Mouse (Mus musculus): ENCODE data around the gene C77080. TPM values are rescaled to one million over a fixed set of nuclear protein-coding genes. Genes with fewer than 3 reads are reported as not detected.

The C77080 gene
- polyA plus RNA-seq, 1 experiment from 2014 or later, result 4.3 TPM

DNA sequence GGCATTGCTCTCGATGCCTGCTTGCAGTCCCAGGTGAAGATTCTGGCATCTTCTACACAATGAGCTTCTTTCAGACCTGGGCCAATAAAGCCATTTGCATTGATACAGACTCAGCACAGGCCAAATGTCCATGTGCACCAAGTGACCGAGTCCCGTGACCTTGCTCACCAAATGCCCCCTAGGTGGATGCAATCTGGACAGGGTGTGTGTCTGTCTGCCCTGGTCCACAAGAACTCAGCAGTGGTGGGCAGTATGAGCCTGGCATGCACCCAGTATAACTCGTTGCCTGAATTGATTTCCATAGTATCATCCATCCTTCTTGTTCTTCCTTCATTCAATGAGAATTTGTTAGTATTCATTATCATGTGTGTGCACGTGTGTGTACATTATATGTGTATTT, 22.0 kb upstream of the C77080 start:
- no peak overlapping the region for H3K4me2 ChIP-seq (ENCODE audit: low read depth)
- 75% methylated on average over 5 of the region's 5 CpGs for WGBS
- H3K36me3 ChIP-seq (ENCODE audit: control insufficient read depth, insufficient read depth, low read length), result no peaks in the 10 kb centered on the region
- H3K9me3 ChIP-seq (ENCODE audit: control insufficient read depth, low read length), result no peaks in the 10 kb centered on the region
- H3K27ac ChIP-seq (ENCODE audit: low read depth, low read length), result no peak overlapping the region
- H3K4me1 ChIP-seq (ENCODE audit: control insufficient read depth, insufficient read depth, low read length), result peaks cover 11% of the 10 kb centered on the region; the same call in 1 of the 2 replicates
- H3K27me3 ChIP-seq (ENCODE audit: control insufficient read depth, insufficient read depth, low read length), result peaks cover 12% of the 10 kb centered on the region
- no peak overlapping the region for H3K4me3 ChIP-seq (ENCODE audit: low read depth, low read length)
- DNase-seq (ENCODE audit: low spot score) (no peak), ATAC-seq (ENCODE audit: insufficient read depth, low FRiP score, low TSS enrichment) (no peak)
- no peak overlapping the region for H3K9ac ChIP-seq (ENCODE audit: low read length)

DNA sequence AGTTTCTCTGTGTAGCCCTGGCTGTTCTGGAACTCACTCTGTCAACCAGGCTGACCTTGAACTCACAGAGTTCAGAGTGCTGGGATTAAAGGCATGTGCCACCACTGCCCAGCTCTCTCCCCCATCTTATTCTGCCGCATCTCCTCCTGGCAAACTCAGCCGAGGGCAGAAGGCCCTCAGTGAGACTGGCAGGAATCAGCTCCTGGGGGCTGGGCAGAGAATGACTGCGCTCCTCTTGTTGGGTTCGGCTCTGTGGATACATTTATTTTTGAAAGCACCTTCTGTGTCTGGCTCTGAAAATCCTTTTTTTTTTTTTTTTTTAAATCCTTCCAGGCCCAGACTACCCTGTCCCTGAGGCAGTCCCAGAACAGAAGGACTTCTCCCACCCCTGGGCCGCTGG, 21.6 kb upstream of the C77080 start:
- no peak overlapping the region for H3K9ac ChIP-seq (ENCODE audit: low read length)
- H3K4me1 ChIP-seq (ENCODE audit: control insufficient read depth, insufficient read depth, low read length), result peaks cover 10% of the 10 kb centered on the region; the same call in 1 of the 2 replicates
- H3K27ac ChIP-seq (ENCODE audit: low read depth, low read length), result no peak overlapping the region
- DNase-seq (ENCODE audit: low spot score) (no peak), ATAC-seq (ENCODE audit: insufficient read depth, low FRiP score, low TSS enrichment) (no peak)
- H3K27me3 ChIP-seq (ENCODE audit: control insufficient read depth, insufficient read depth, low read length), result peaks cover 12% of the 10 kb centered on the region
- no peak overlapping the region for H3K4me3 ChIP-seq (ENCODE audit: low read depth, low read length)
- no peak overlapping the region for H3K4me2 ChIP-seq (ENCODE audit: low read depth)
- H3K36me3 ChIP-seq (ENCODE audit: control insufficient read depth, insufficient read depth, low read length), result no peaks in the 10 kb centered on the region
- WGBS, result 83% methylated on average over 5 of the region's 5 CpGs
- H3K9me3 ChIP-seq (ENCODE audit: control insufficient read depth, low read length), result no peaks in the 10 kb centered on the region

DNA sequence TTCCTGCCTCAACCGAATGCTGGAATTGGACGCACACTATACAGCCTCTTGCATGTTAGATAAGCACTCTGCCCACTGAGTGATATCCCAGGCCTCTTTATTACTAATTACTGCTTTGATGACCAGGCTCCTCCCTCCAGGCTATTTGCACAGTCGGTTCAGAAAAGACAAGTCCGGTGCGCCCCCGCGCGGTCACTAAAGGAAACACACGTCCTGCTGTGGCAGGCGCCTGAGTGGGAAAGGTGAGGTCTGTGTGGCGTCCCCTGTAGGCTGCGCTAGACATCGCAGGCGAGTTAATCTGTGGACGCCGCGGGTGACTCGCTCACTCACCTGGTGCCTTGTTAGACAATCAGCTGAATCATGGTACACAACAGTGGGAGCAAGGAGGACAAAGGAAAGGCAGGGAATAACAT, 15.3 kb upstream of the C77080 start:
- Histone ChIP-seq H3K9me3 (ENCODE audit: control insufficient read depth, low read length) (no peaks in the 10 kb centered on the region), H3K9ac (ENCODE audit: low read length) (no peak overlapping the region), H3K36me3 (ENCODE audit: control insufficient read depth, insufficient read depth, low read length) (no peaks in the 10 kb centered on the region), H3K4me3 (ENCODE audit: low read depth, low read length) (no peak overlapping the region), H3K4me2 (ENCODE audit: low read depth) (no peak overlapping the region), H3K4me1 (ENCODE audit: control insufficient read depth, insufficient read depth, low read length) (no peaks in the 10 kb centered on the region), H3K27ac (ENCODE audit: low read depth, low read length) (no peak overlapping the region), H3K27me3 (ENCODE audit: control insufficient read depth, insufficient read depth, low read length) (no peaks in the 10 kb centered on the region)
- WGBS, result 3% methylated on average over 18 of the region's 18 CpGs
- ATAC-seq (ENCODE audit: insufficient read depth, low FRiP score, low TSS enrichment) (peak; percentile 13; the same call in 1 of the 2 replicates), DNase-seq (ENCODE audit: low spot score) (peak; percentile 87)

DNA sequence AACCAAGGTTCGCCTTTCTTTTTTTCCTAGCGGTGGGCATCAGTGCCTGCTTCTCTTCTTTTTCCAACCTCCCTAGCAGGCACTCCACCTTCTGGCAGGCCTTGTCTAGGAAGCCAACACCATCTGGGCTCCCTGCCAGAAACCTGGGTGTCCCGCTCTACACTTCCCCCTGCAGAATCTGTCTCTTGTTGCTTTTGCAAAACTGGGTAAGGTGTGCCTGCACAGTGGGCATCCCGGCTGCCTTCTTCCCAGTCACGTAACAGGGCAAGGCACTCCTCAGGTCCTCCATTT, 11.5 kb upstream of the C77080 start:
- Histone ChIP-seq H3K9ac (ENCODE audit: low read length) (no peak overlapping the region), H3K4me2 (ENCODE audit: low read depth) (no peak overlapping the region)

DNA sequence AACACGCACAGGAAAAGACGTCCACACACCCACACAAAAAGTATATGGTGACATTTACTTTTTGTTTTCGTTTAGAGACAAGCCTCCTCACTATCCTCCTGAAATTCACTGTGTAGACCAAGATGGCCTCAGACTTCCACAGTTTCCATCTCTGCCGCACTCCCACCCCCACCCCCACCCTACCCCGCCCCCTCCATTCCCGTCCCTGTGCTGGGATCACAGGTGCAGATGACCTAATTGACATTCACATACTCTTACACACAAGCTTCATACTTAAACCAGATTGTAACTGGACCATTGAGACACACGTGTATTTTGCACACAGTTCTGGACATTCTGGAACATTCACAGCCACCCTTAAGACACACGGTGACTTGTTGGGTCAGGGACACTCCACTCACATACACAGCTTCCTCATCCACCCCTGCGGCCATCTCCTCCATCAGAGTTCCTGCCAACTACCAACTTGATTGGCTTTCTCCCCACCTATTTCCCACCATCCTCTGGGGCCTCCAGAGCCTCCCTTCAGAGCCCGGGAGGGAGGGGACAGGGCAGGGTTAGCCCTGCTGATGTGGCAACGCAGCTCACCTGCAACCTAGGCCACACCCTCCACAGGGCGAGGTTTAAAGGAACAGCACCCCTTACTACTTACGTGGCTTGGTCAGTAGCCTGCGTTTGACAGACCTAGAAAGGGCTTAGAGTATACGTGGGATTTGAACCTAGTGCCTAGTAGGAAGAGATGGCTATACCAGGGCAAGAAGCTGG, 11.0 kb upstream of the C77080 start:
- WGBS, result 27% methylated on average over 15 of the region's 15 CpGs

More for the DNA sequence above, 11.5 kb upstream of the C77080 start:
- H3K27me3 ChIP-seq (ENCODE audit: control insufficient read depth, insufficient read depth, low read length), result no peaks in the 10 kb centered on the region
- DNase-seq (ENCODE audit: low spot score) (no peak), ATAC-seq (ENCODE audit: insufficient read depth, low FRiP score, low TSS enrichment) (no peak)
- H3K27ac ChIP-seq (ENCODE audit: low read depth, low read length), result no peak overlapping the region
- WGBS, result 52% methylated on average over 5 of the region's 5 CpGs
- H3K36me3 ChIP-seq (ENCODE audit: control insufficient read depth, insufficient read depth, low read length), result no peaks in the 10 kb centered on the region
- H3K4me3 ChIP-seq (ENCODE audit: low read depth, low read length), result no peak overlapping the region
- no peaks in the 10 kb centered on the region for H3K4me1 ChIP-seq (ENCODE audit: control insufficient read depth, insufficient read depth, low read length)
- no peaks in the 10 kb centered on the region for H3K9me3 ChIP-seq (ENCODE audit: control insufficient read depth, low read length)

DNA sequence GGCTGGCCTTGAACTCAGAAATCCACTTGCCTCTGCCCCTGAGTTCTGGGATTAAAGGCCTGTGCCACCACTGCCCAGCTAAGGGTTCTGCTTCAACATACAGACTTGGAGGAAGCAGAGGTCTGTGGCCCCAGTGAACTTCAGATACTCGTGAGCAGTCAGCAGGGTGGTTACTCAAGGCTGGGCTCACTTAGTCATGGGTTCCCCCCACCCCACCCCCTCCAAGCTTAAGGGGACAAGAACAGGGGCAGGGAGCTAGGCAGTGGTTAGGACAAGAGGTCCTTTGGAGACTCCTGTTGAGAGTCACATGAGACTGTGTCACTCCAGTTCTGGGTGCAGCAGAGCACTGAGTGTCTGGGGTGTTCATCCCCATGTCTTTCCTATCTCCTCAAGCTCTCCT, 7.5 kb upstream of the C77080 start:
- Histone ChIP-seq H3K9me3 (ENCODE audit: control insufficient read depth, low read length) (no peaks in the 10 kb centered on the region), H3K9ac (ENCODE audit: low read length) (no peak overlapping the region), H3K36me3 (ENCODE audit: control insufficient read depth, insufficient read depth, low read length) (no peaks in the 10 kb centered on the region), H3K27ac (ENCODE audit: low read depth, low read length) (no peak overlapping the region), H3K4me3 (ENCODE audit: low read depth, low read length) (no peak overlapping the region), H3K27me3 (ENCODE audit: control insufficient read depth, insufficient read depth, low read length) (no peaks in the 10 kb centered on the region), H3K4me2 (ENCODE audit: low read depth) (no peak overlapping the region), H3K4me1 (ENCODE audit: control insufficient read depth, insufficient read depth, low read length) (peaks cover 2% of the 10 kb centered on the region; the same call in 1 of the 2 replicates)
- DNase-seq (ENCODE audit: low spot score) (no peak), ATAC-seq (ENCODE audit: insufficient read depth, low FRiP score, low TSS enrichment) (no peak)
- WGBS, result 41% methylated on average over 1 of the region's 1 CpGs

More for the DNA sequence above, 11.0 kb upstream of the C77080 start:
- H3K4me1 ChIP-seq (ENCODE audit: control insufficient read depth, insufficient read depth, low read length), result no peaks in the 10 kb centered on the region
- no peaks in the 10 kb centered on the region for H3K36me3 ChIP-seq (ENCODE audit: control insufficient read depth, insufficient read depth, low read length)
- H3K9ac ChIP-seq (ENCODE audit: low read length), result no peak overlapping the region
- H3K27ac ChIP-seq (ENCODE audit: low read depth, low read length), result no peak overlapping the region
- H3K27me3 ChIP-seq (ENCODE audit: control insufficient read depth, insufficient read depth, low read length), result no peaks in the 10 kb centered on the region
- no peak overlapping the region for H3K4me3 ChIP-seq (ENCODE audit: low read depth, low read length)
- no peak overlapping the region for H3K4me2 ChIP-seq (ENCODE audit: low read depth)
- no peaks in the 10 kb centered on the region for H3K9me3 ChIP-seq (ENCODE audit: control insufficient read depth, low read length)
- DNase-seq (ENCODE audit: low spot score) (no peak), ATAC-seq (ENCODE audit: insufficient read depth, low FRiP score, low TSS enrichment) (no peak)

DNA sequence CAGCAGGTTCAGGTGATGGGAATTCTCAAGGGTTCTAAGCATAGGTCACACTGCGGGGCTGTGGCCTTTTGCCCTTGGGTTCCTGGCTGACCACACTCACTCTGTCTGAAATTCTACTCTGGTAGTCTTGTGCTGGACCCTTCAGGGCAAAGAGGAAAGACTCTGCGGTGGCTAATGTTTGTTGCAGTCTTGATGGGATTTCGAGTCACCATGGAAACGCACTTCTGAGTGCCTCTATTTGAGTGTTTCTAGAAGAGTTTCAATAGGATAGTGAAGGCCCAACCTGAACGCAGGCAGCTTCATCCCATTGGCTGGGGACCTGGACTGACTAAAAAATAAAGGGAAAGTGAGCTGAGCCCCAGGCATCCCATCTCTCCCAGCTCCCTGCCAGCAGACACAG, 5.6 kb upstream of the C77080 start:
- 77% methylated on average over 5 of the region's 5 CpGs for whole genome bisulfite sequencing

DNA sequence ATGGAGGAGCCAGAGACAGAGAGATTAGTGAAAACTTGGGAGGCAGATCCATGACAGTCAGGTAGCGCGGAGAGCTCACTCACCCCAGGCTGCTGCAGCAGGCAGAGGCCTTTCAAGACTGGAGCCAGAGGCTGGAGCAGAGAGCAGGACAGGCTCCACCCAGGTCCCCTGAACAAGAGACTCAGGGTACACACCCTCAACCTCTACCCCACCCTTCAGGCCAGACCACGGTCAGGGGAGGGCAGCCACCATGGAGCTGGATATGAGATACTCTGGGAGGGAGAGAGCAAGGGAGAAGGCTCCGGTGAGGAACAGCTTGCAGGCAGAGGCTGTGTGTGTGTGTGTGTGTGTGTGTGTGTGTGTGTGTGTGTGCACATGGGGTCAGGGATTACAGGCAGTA, 5.0 kb upstream of the C77080 start:
- H3K4me1 ChIP-seq (ENCODE audit: control insufficient read depth, insufficient read depth, low read length), result peaks cover 5% of the 10 kb centered on the region; the same call in 1 of the 2 replicates
- H3K9ac ChIP-seq (ENCODE audit: low read length), result no peak overlapping the region
- no peaks in the 10 kb centered on the region for H3K9me3 ChIP-seq (ENCODE audit: control insufficient read depth, low read length)
- H3K27me3 ChIP-seq (ENCODE audit: control insufficient read depth, insufficient read depth, low read length), result no peaks in the 10 kb centered on the region
- 95% methylated on average over 4 of the region's 4 CpGs for WGBS
- H3K4me3 ChIP-seq (ENCODE audit: low read depth, low read length), result no peak overlapping the region
- no peak overlapping the region for H3K27ac ChIP-seq (ENCODE audit: low read depth, low read length)
- ATAC-seq (ENCODE audit: insufficient read depth, low FRiP score, low TSS enrichment) (no peak), DNase-seq (ENCODE audit: low spot score) (no peak)
- no peak overlapping the region for H3K4me2 ChIP-seq (ENCODE audit: low read depth)
- no peaks in the 10 kb centered on the region for H3K36me3 ChIP-seq (ENCODE audit: control insufficient read depth, insufficient read depth, low read length)

More for the DNA sequence above, 5.6 kb upstream of the C77080 start:
- ATAC-seq (ENCODE audit: insufficient read depth, low FRiP score, low TSS enrichment), result no peak
- no peaks in the 10 kb centered on the region for H3K36me3 ChIP-seq (ENCODE audit: control insufficient read depth, insufficient read depth, low read length)
- H3K9ac ChIP-seq (ENCODE audit: low read length), result no peak overlapping the region
- no peak overlapping the region for H3K4me2 ChIP-seq (ENCODE audit: low read depth)
- H3K9me3 ChIP-seq (ENCODE audit: control insufficient read depth, low read length), result no peaks in the 10 kb centered on the region
- peaks cover 5% of the 10 kb centered on the region; the same call in 1 of the 2 replicates for H3K4me1 ChIP-seq (ENCODE audit: control insufficient read depth, insufficient read depth, low read length)
- H3K4me3 ChIP-seq (ENCODE audit: low read depth, low read length), result no peak overlapping the region
- no peak for DNase-seq (ENCODE audit: low spot score)
- H3K27me3 ChIP-seq (ENCODE audit: control insufficient read depth, insufficient read depth, low read length), result no peaks in the 10 kb centered on the region
- H3K27ac ChIP-seq (ENCODE audit: low read depth, low read length), result no peak overlapping the region

Measured in neural tube, embryonic 11.5 days (tissue).